Mouse (Mus musculus) liver, adult 2 months (tissue): ENCODE data around the gene Lbx2.

Experiments used
- CTCF ChIP-seq: fragments of 200-500 bp; IDR thresholded peaks from 2 replicates; pipeline ENCODE4 v1.5.1; 2011; ENCODE audit warnings: low read depth, low read length, control low read depth
- POLR2A ChIP-seq: fragments of 200-500 bp; IDR thresholded peaks from 2 replicates; pipeline ENCODE4 v1.6.1; 2011; ENCODE audit warnings: low read length, control low read depth; ENCODE audit not compliant: insufficient read depth; ENCODE audit errors: extremely low read depth

GRCm38 (mm10) chr6:83092416-83093127 is 6.4 kb downstream of the Lbx2 start:
- TF ChIP-seq POLR2A (no peak), CTCF (no peak)
